Mouse (Mus musculus) embryonic fibroblast, embryonic 13.5 days (primary cell): ENCODE data around the gene Trmt44.

Experiments used
- CTCF ChIP-seq: IDR thresholded peaks from 2 replicates; pipeline ENCODE4 v1.5.1; 2011; ENCODE audit warnings: mild to moderate bottlenecking, control low read depth, low read length, moderate library complexity, borderline replicate concordance; ENCODE audit not compliant: insufficient read depth
- POLR2A ChIP-seq: IDR thresholded peaks from 2 replicates; pipeline ENCODE4 v1.6.1; 2011; ENCODE audit warnings: low read depth, mild to moderate bottlenecking, control low read depth, low read length, moderate library complexity

- no peak for TF ChIP-seq POLR2A
- TF ChIP-seq CTCF: no peak
Measured at GRCm38 (mm10) chr5:35609381-35609780, 34.5 kb upstream of the Trmt44 start.
